Mouse (Mus musculus) heart, embryonic 14.5 days (tissue): ENCODE measurements around the gene Prkcd. TPM values are rescaled to one million over a fixed set of nuclear protein-coding genes. Genes with fewer than 3 reads are reported as not detected.

ENCODE experiments used
- ATAC-seq: fragments of 200-750 bp; cut with Nextera tagmentation; 2 replicates; pipeline ENCODE4 v1.8.0; 2017; ENCODE audit warnings: low read depth, moderate TSS enrichment; ENCODE audit not compliant: insufficient number of reproducible peaks, insufficient read depth, low FRiP score
- H3K27ac ChIP-seq, 2 experiments: fragments of 200-500 bp in 1 of 2; fragments of 300-500 bp in 1 of 2; sonication (generic) in 1 of 2; replicated peaks in 1 of 2; 2 replicates each; pipeline ENCODE4 v1.5.1; 2012 to 2014; ENCODE audit warnings: low read depth in 2 of 2, low read length in 2 of 2, control low read depth in 1 of 2, mild to moderate bottlenecking in 1 of 2, mixed read lengths in 1 of 2; ENCODE audit not compliant: control insufficient read depth in 1 of 2, insufficient read depth in 1 of 2
- H3K27me3 ChIP-seq: fragments of 300-500 bp; sonication (generic); 2 replicates; pipeline ENCODE4 v1.6.1; 2014; ENCODE audit warnings: mild to moderate bottlenecking, low read length, control low read depth; ENCODE audit not compliant: control insufficient read depth, insufficient read depth
- H3K36me3 ChIP-seq: fragments of 300-500 bp; sonication (generic); 2 replicates; pipeline ENCODE4 v1.6.1; 2014; ENCODE audit warnings: mild to moderate bottlenecking, control low read depth, low read length, mixed read lengths; ENCODE audit not compliant: control insufficient read depth, insufficient read depth
- H3K4me1 ChIP-seq, 2 experiments: fragments of 200-500 bp in 1 of 2; fragments of 300-500 bp in 1 of 2; sonication (generic) in 1 of 2; 2 replicates each; pipeline ENCODE4 v1.6.1; 2012 to 2014; ENCODE audit warnings: low read length in 2 of 2, control low read depth in 1 of 2, mixed read lengths in 1 of 2; ENCODE audit not compliant: control insufficient read depth in 2 of 2, insufficient read depth in 2 of 2
- H3K4me2 ChIP-seq: fragments of 300-500 bp; sonication (generic); 2 replicates; pipeline ENCODE4 v1.6.1; 2014; ENCODE audit warnings: mild to moderate bottlenecking, low read length
- H3K4me3 ChIP-seq, 2 experiments: fragments of 200-500 bp in 1 of 2; fragments of 300-500 bp in 1 of 2; sonication (generic) in 1 of 2; 2 replicates each; pipeline ENCODE4 v1.5.1; 2012 to 2014; ENCODE audit warnings: low read length in 2 of 2, mild to moderate bottlenecking in 2 of 2, control low read depth in 1 of 2, low read depth in 1 of 2, moderate library complexity in 1 of 2; ENCODE audit not compliant: control insufficient read depth in 1 of 2, insufficient read depth in 1 of 2
- H3K9ac ChIP-seq: fragments of 300-500 bp; sonication (generic); 2 replicates; pipeline ENCODE4 v1.6.1; 2014; ENCODE audit warnings: mild to moderate bottlenecking, low read length
- H3K9me3 ChIP-seq: fragments of 300-500 bp; sonication (generic); 2 replicates; pipeline ENCODE4 v1.6.1; 2016; ENCODE audit warnings: low read length, control low read depth; ENCODE audit not compliant: control insufficient read depth
- WGBS: fragments of 180-500 bp; shearing (Covaris S2); extraction: QIAGEN DNeasy Blood & Tissue Kit; methylation state at CpG from one replicate; pipeline ENCODE4 v1.1.7; 2014; 5-methylcytosine and 5-hydroxymethylcytosine counted together
- polyA plus RNA-seq: library from polyadenylated mRNA; unstranded; fragments of >200 nt; fragmentation: Nextera tagmentation; extraction: Ambion mirVana; gene quantifications from 2 replicates; pipeline ENCODE4 v1.2.1, GENCODE M21; 2014

The Prkcd gene
- polyA plus RNA-seq, 1 experiment from 2014 or later: 38.6 TPM

DNA sequence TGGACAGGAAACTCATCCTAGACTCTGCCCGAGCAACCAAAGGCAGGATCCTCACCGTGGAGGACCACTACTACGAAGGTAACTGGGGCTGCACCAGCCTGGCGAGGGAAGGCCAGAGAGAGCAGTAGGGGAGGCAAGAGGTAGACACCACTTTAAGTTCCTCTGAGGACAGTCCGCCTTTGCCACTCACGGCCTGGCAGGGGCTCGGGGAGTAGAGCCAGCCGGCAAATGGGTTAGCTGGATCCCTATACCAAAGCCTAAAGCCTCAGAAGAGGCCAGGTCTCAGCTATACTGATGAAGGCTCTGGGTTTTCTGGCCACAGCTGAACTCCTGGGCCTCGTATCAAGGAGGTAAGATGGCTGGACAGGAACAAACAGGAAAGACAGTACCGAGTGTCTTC, 53.8 kb downstream of the Prkcd start:
- Histone ChIP-seq H3K4me1 (peaks cover 13 to 22% of the 10 kb centered on the region in 2 experiments; a peak in 3 of 4 replicates), H3K4me3 (no peak overlapping the region), H3K27me3 (no peaks in the 10 kb centered on the region), H3K4me2 (no peak overlapping the region), H3K27ac (no peak overlapping the region), H3K9ac (no peak overlapping the region), H3K9me3 (no peaks in the 10 kb centered on the region), H3K36me3 (peaks cover 81% of the 10 kb centered on the region)
- no peak for ATAC-seq
- WGBS: 84% methylated on average over 10 of the region's 10 CpGs

- no peak overlapping the region for H3K4me3 ChIP-seq
- H3K4me1 ChIP-seq: peaks cover 5 to 13% of the 10 kb centered on the region in 2 experiments; a peak in 3 of 4 replicates
- no peak overlapping the region for H3K27ac ChIP-seq
- H3K9ac ChIP-seq: no peak overlapping the region; the same call in 1 of the 2 replicates
- H3K27me3 ChIP-seq: no peaks in the 10 kb centered on the region
- H3K9me3 ChIP-seq: no peaks in the 10 kb centered on the region
- no peak overlapping the region for H3K4me2 ChIP-seq
- ATAC-seq: no peak
- WGBS: 63% methylated on average over 9 of the region's 9 CpGs
- H3K36me3 ChIP-seq: peaks cover 96% of the 10 kb centered on the region
Measured at GRCm38 (mm10) chr14:30570303-30570702, 55.7 kb downstream of the Prkcd start.

DNA sequence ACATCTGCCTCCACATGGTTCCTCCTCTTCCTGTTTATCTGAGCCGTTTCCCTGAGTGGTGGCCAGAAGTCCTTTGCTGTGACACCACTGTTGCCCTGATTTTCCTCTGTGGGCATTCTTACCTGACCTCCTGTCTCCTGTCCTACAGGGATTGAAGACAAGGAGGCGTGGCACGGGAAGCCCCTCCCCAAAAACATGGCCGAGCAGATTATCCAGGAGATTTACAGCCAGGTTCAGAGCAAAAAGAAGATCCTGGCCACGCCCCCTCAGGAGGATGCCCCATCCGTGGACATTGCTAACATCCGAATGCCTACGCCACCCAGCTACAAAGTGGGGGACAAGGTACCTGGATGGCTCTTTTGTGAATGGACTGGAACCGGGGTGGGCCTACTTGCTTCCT, 58.0 kb downstream of the Prkcd start:
- Histone ChIP-seq H3K9me3 (no peaks in the 10 kb centered on the region), H3K4me1 (peaks cover 11 to 20% of the 10 kb centered on the region in 2 experiments), H3K27ac (no peak overlapping the region), H3K27me3 (no peaks in the 10 kb centered on the region), H3K4me2 (no peak overlapping the region), H3K36me3 (peaks cover 95% of the 10 kb centered on the region), H3K9ac (no peak overlapping the region), H3K4me3 (no peak overlapping the region)
- 88% methylated on average over 9 of the region's 9 CpGs for WGBS
- ATAC-seq: no peak

GRCm38 (mm10) chr14:30566317-30566716, 59.7 kb downstream of the Prkcd start:
- H3K27me3 ChIP-seq: no peaks in the 10 kb centered on the region
- H3K36me3 ChIP-seq: peaks cover 85% of the 10 kb centered on the region
- H3K9me3 ChIP-seq: no peaks in the 10 kb centered on the region
- ATAC-seq: no peak
- no peak overlapping the region for H3K4me3 ChIP-seq
- no peak overlapping the region for H3K9ac ChIP-seq
- no peak overlapping the region for H3K4me2 ChIP-seq
- H3K27ac ChIP-seq: no peak overlapping the region
- 91% methylated on average over 6 of the region's 6 CpGs for WGBS
- H3K4me1 ChIP-seq: peaks cover 11 to 26% of the 10 kb centered on the region in 2 experiments

DNA sequence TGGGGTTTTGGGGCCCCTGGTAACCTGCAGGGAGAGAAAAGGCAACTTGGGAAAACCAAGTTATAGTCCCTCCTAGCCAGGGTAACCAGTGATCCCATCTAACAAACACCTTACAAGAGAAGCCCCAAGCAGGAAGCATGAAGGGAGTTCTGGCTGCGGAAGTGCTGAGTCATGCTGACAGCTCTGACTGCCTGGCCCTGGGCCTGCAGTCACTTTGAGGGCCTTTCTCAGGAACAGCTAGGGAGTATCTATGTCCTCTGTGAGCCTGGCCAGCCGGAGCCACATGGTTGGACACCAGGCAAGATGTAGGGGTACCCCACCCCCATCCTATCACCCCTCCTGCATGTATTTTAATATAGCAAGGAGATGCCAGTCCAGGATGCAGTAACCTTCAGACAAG, 61.6 kb downstream of the Prkcd start:
- ATAC-seq: no peak; the same call in 1 of the 2 replicates
- H3K4me1 ChIP-seq: peaks cover 6 to 16% of the 10 kb centered on the region in 2 experiments
- H3K36me3 ChIP-seq: peaks cover 85% of the 10 kb centered on the region
- no peaks in the 10 kb centered on the region for H3K27me3 ChIP-seq
- H3K27ac ChIP-seq: 0 out of 4 replicates have a peak overlapping the region, but pooled peaks of 1 of the 2 experiments have one; percentile 9
- H3K4me3 ChIP-seq: no peak overlapping the region
- H3K9me3 ChIP-seq: no peaks in the 10 kb centered on the region
- no peak overlapping the region for H3K4me2 ChIP-seq
- 54% methylated on average over 2 of the region's 2 CpGs for WGBS
- no peak overlapping the region for H3K9ac ChIP-seq

- no peak overlapping the region for H3K4me2 ChIP-seq
- H3K9ac ChIP-seq: no peak overlapping the region
- H3K4me1 ChIP-seq: peaks cover 8 to 20% of the 10 kb centered on the region in 2 experiments
- H3K36me3 ChIP-seq: peaks cover 75% of the 10 kb centered on the region
- H3K27me3 ChIP-seq: no peaks in the 10 kb centered on the region
- no peak overlapping the region for H3K27ac ChIP-seq
- no peak overlapping the region for H3K4me3 ChIP-seq
- ATAC-seq: no peak
- no peaks in the 10 kb centered on the region for H3K9me3 ChIP-seq
Measured at GRCm38 (mm10) chr14:30562343-30562742, 63.7 kb downstream of the Prkcd start.

DNA sequence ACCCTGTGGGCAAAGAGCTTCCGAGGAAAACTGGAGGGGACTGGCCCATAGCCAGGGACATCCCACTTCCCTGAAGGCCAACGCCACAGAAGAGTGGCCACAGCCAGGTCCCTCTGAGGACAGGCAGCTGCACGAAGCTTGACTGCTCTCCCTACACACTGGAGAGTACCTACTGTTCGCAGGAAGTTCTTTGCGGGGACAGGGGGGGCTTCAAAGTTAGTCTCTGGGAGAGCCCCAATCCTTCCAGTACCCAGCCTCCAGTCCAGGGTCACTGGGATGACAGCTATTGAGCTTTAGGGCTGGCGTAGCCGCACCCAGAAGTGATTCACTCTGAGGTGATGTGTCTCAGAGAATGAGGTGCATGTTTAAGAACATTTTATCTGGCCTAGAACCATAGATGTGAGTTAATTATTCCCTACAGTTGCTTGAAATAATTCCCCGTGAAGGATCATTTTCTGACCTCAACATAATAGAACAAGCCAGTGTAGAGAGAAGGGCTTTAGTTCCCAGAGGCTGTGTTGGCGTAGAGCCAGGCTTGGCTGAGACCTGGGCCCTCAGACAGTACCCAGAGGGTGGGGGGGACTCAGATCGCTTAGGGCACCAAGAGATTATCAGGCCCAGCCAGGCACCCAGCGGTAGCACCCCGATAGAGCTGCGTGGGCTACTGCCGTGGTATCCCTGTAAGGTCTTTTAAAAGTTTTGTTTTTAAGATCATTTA, 64.4 kb downstream of the Prkcd start:
- Histone ChIP-seq H3K9ac (no peak overlapping the region), H3K4me3 (no peak overlapping the region), H3K4me1 (peaks cover 8 to 22% of the 10 kb centered on the region in 2 experiments), H3K27ac (peak overlapping the region in 1 of 2 experiments; percentile 66; a peak in 2 of 4 replicates), H3K27me3 (no peaks in the 10 kb centered on the region), H3K4me2 (no peak overlapping the region), H3K36me3 (peaks cover 68% of the 10 kb centered on the region), H3K9me3 (no peaks in the 10 kb centered on the region)
- peak; percentile 49 for ATAC-seq
- 59% methylated on average over 14 of the region's 14 CpGs for WGBS
